Mouse (Mus musculus) B cell, adult 62 days (primary cell): Measurements from ENCODE around the gene Ap2a1. TPM values are rescaled to one million over a fixed set of nuclear protein-coding genes. Genes with fewer than 3 reads are reported as not detected.

Experiments
- total RNA-seq: library from RNA; stranded (reverse); gene quantifications from 4 replicates; pipeline ENCODE4 v1.2.4, GENCODE M21; 2023

Gene Ap2a1
- 80.9 to 89.4 TPM (median 83.8 TPM) in 4 replicates for total RNA-seq

GRCm38 (mm10) chr7:44929204-44930151, at the start of gene Ap2a1:
Ap2a1 (minus strand) TSS chr7:44929496.

GRCm38 (mm10) chr7:44974383-44975116, 45.3 kb upstream of the Ap2a1 start, which contains the start of gene Cpt1c:
Cpt1c (minus strand) TSS chr7:44974851.

GRCm38 (mm10) chr7:44942904-44943303, 13.6 kb upstream of the Ap2a1 start, which contains the start of gene Tsks:
Tsks (plus strand) TSS chr7:44943204.

GRCm38 (mm10) chr7:44895593-44896434, 33.5 kb downstream of the Ap2a1 start, which contains the start of gene Fuz:
Fuz (plus strand) TSS chr7:44896079.

GRCm38 (mm10) chr7:44892276-44892921, 36.9 kb downstream of the Ap2a1 start, which contains the start of gene Med25:
Med25 (minus strand) TSS chr7:44892712.

GRCm38 (mm10) chr7:44869697-44870528, 59.4 kb downstream of the Ap2a1 start, which contains the start of gene Ptov1:
Ptov1 (minus strand) TSS chr7:44869788.

GRCm38 (mm10) chr7:44857042-44857552, 72.2 kb downstream of the Ap2a1 start, which contains the start of gene Pnkp:
Pnkp (plus strand) TSS chr7:44857139.

Other genes starting within 250 kb of the Ap2a1 start
- not detected in 4 replicates for gene Izumo2, start 220.8 kb downstream of the Ap2a1 start, total RNA-seq
- gene Vrk3, start 181.1 kb downstream of the Ap2a1 start, total RNA-seq, result 71.8 to 83.5 TPM (median 82.3 TPM) in 4 replicates
- 2.4 to 3.5 TPM (median 2.5 TPM) in 4 replicates for gene Zfp473, start 178.4 kb downstream of the Ap2a1 start, total RNA-seq
- gene Nup62, start 113.4 kb downstream of the Ap2a1 start, total RNA-seq, result 38.1 to 43.6 TPM (median 42.2 TPM) in 4 replicates
- 107 to 141 TPM (median 132 TPM) in 4 replicates for gene Il4i1, start 113.1 kb downstream of the Ap2a1 start, total RNA-seq
- 4.4 to 5.2 TPM (median 4.4 TPM) in 4 replicates for gene Atf5, start 112.8 kb downstream of the Ap2a1 start, total RNA-seq
- gene Akt1s1, start 80.5 kb downstream of the Ap2a1 start, total RNA-seq, result 29.9 to 41.1 TPM (median 31.8 TPM) in 4 replicates
- 115 to 148 TPM (median 127 TPM) in 4 replicates for gene Tbc1d17, start 80.4 kb downstream of the Ap2a1 start, total RNA-seq
- gene Pnkp, start 72.4 kb downstream of the Ap2a1 start, total RNA-seq, result 67.9 to 83.2 TPM (median 71.0 TPM) in 4 replicates
- gene Ptov1, start 59.7 kb downstream of the Ap2a1 start, total RNA-seq, result 15.9 to 30.2 TPM (median 18.0 TPM) in 4 replicates
- gene Med25, start 36.8 kb downstream of the Ap2a1 start, total RNA-seq, result 55.3 to 70.3 TPM (median 69.2 TPM) in 4 replicates
- gene Fuz, start 33.4 kb downstream of the Ap2a1 start, total RNA-seq, result 23.2 to 35.7 TPM (median 31.8 TPM) in 4 replicates
- not detected in 4 replicates for gene Tsks, start 13.7 kb upstream of the Ap2a1 start, total RNA-seq
- 0.60 TPM in 1 of 4 replicates, not detected in the others for gene Cpt1c, start 45.4 kb upstream of the Ap2a1 start, total RNA-seq
- gene Prmt1, start 57.1 kb upstream of the Ap2a1 start, total RNA-seq, result 144 to 150 TPM (median 149 TPM) in 4 replicates
- gene Irf3, start 68.2 kb upstream of the Ap2a1 start, total RNA-seq, result 149 to 182 TPM (median 160 TPM) in 4 replicates
- gene Bcl2l12, start 69.2 kb upstream of the Ap2a1 start, total RNA-seq, result 31.3 to 35.1 TPM (median 34.3 TPM) in 4 replicates
- gene Scaf1, start 86.9 kb upstream of the Ap2a1 start, total RNA-seq, result 92.2 to 102 TPM (median 101 TPM) in 4 replicates
- 13.1 to 16.8 TPM (median 14.4 TPM) in 4 replicates for gene Rras, start 88.5 kb upstream of the Ap2a1 start, total RNA-seq
- 69.9 to 75.6 TPM (median 73.7 TPM) in 4 replicates for gene Prr12, start 123.4 kb upstream of the Ap2a1 start, total RNA-seq
- gene Nosip, start 132.9 kb upstream of the Ap2a1 start, total RNA-seq, result 51.4 to 59.1 TPM (median 57.5 TPM) in 4 replicates
- 2.5 to 3.6 TPM (median 3.0 TPM) in 4 replicates for gene Prrg2, start 133.2 kb upstream of the Ap2a1 start, total RNA-seq
- 2.1 to 5.0 TPM (median 2.8 TPM) in 4 replicates for gene Rcn3, start 162.7 kb upstream of the Ap2a1 start, total RNA-seq
- gene Fcgrt, start 174.4 kb upstream of the Ap2a1 start, total RNA-seq, result 27.9 to 34.9 TPM (median 30.5 TPM) in 4 replicates
- gene Rps11, start 194.9 kb upstream of the Ap2a1 start, total RNA-seq, result 2,382 to 2,495 TPM (median 2,446 TPM) in 4 replicates
- gene Rpl13a, start 199.3 kb upstream of the Ap2a1 start, total RNA-seq, result 4,153 to 4,573 TPM (median 4,453 TPM) in 4 replicates
- not detected in 4 replicates for gene Gm45713, start 206.7 kb upstream of the Ap2a1 start, total RNA-seq
- 65.5 to 79.4 TPM (median 71.3 TPM) in 4 replicates for gene Flt3l, start 206.9 kb upstream of the Ap2a1 start, total RNA-seq
- gene Pih1d1, start 224.8 kb upstream of the Ap2a1 start, total RNA-seq, result 40.9 to 53.7 TPM (median 42.8 TPM) in 4 replicates
- gene Aldh16a1, start 225.1 kb upstream of the Ap2a1 start, total RNA-seq, result 104 to 117 TPM (median 113 TPM) in 4 replicates
- gene Slc17a7, start 234.5 kb upstream of the Ap2a1 start, total RNA-seq, result not detected in 4 replicates